Mouse (Mus musculus) embryonic fibroblast, embryonic 13.5 days (primary cell): Measurements from ENCODE around the gene Thbs2.

Experiments used
- CTCF ChIP-seq: IDR thresholded peaks from 2 replicates; pipeline ENCODE4 v1.5.1; 2011; ENCODE audit warnings: mild to moderate bottlenecking, control low read depth, low read length, moderate library complexity, borderline replicate concordance; ENCODE audit not compliant: insufficient read depth
- POLR2A ChIP-seq: IDR thresholded peaks from 2 replicates; pipeline ENCODE4 v1.6.1; 2011; ENCODE audit warnings: low read depth, mild to moderate bottlenecking, control low read depth, low read length, moderate library complexity

GRCm38 (mm10) chr17:14643996-14644395 lies 50.0 kb downstream of the Thbs2 start:
- no peak for TF ChIP-seq CTCF
- no peak for TF ChIP-seq POLR2A
